Mouse (Mus musculus): ENCODE results near the gene Slco2b1. TPM values are rescaled to one million over a fixed set of nuclear protein-coding genes. Genes with fewer than 3 reads are reported as not detected.
"Not testable (repeated sequence)": the region's sequence is repeated elsewhere in the genome, so short reads cannot be mapped to it uniquely, and the experiment has no call there.

Gene Slco2b1
- polyA plus RNA-seq, 1 experiment from 2014 or later, result 3.0 TPM

- Histone ChIP-seq H3K4me2 (ENCODE audit: low read depth, low read length) (no peak overlapping the region), H3K4me3 (ENCODE audit: low read length) (no peak overlapping the region), H3K27ac (ENCODE audit: low read length) (peak overlapping the region; percentile 48; the same call in 1 of the 2 replicates), H3K9ac (ENCODE audit: low read depth, low read length) (no peak overlapping the region), H3K27me3 (replicated peaks; ENCODE audit: control insufficient read depth, insufficient read depth, low read length) (no peaks in the 10 kb centered on the region), H3K9me3 (ENCODE audit: control insufficient read depth, low read length) (no peaks in the 10 kb centered on the region), H3K36me3 (ENCODE audit: control insufficient read depth, insufficient read depth, low read length) (no peaks in the 10 kb centered on the region), H3K4me1 (ENCODE audit: control insufficient read depth, insufficient read depth, low read length) (peaks cover 22% of the 10 kb centered on the region)
- ATAC-seq, result no peak
- 79% methylated on average over 3 of the region's 3 CpGs for WGBS
Measured at GRCm38 (mm10) chr7:99698576-99698975, 12.6 kb downstream of the Slco2b1 start.

DNA sequence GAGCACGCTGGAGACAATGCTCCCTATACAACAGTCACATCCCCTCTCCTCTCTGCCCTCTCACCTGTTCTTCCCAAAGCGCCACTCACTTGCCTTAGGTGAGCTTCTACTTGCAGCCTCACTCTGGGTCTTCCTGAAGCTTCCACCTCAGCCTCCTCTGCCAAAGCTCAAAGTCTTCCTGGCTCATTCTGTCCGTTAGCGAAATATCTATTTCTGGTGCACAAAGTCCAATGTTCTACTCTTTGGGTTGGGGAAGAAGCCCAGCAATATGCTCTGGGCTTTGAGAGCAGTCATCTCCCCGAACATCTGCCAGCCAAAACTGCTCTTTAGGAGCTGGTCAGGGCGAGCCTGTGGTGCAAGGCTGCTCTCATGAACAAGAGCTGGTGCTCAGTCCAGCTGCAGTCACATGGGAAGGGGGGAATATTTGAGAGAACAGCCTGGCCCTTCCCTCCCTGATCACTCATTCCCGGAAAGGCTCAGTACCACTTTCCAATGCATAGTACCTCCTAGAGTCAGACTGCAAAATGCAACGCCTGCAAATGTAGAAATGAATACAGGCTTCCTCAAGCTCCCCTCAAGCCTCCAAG lies 15.6 kb downstream of the Slco2b1 start:
- H3K4me2 ChIP-seq (ENCODE audit: low read depth, low read length), result no peak overlapping the region
- no peaks in the 10 kb centered on the region for H3K36me3 ChIP-seq (ENCODE audit: control insufficient read depth, insufficient read depth, low read length)
- no peak overlapping the region for H3K4me3 ChIP-seq (ENCODE audit: low read length)
- no peaks in the 10 kb centered on the region for H3K9me3 ChIP-seq (ENCODE audit: control insufficient read depth, low read length)
- no peak overlapping the region for H3K9ac ChIP-seq (ENCODE audit: low read depth, low read length)
- no peak for ATAC-seq
- H3K27me3 ChIP-seq (replicated peaks; ENCODE audit: control insufficient read depth, insufficient read depth, low read length), result no peaks in the 10 kb centered on the region
- peaks cover 25% of the 10 kb centered on the region for H3K4me1 ChIP-seq (ENCODE audit: control insufficient read depth, insufficient read depth, low read length)
- no peak overlapping the region for H3K27ac ChIP-seq (ENCODE audit: low read length)
- 79% methylated on average over 8 of the region's 8 CpGs for WGBS

DNA sequence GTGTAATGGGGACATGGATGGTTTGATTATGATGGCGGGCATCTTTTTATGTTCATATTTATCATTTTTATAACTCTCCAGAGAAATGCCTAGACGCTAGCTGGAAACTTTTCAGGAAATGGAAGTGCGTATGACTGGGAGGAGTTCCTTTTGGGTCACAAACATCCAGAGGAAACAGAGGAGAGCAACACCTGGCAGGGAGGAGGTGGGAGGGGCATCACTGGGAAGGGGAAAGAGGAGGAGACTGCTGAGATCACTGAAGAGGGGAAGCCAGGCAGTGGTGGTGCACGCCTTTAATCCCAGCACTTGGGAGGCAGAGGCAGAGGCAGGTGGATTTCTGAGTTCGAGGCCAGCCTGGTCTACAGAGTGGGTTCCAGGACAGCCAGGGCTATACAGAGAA lies 16.7 kb downstream of the Slco2b1 start:
- not testable (repeated sequence) for H3K27me3 ChIP-seq (replicated peaks; ENCODE audit: control insufficient read depth, insufficient read depth, low read length); ATAC-seq; H3K9ac ChIP-seq (ENCODE audit: low read depth, low read length); H3K27ac ChIP-seq (ENCODE audit: low read length); H3K4me2 ChIP-seq (ENCODE audit: low read depth, low read length); H3K9me3 ChIP-seq (ENCODE audit: control insufficient read depth, low read length); H3K4me3 ChIP-seq (ENCODE audit: low read length); H3K36me3 ChIP-seq (ENCODE audit: control insufficient read depth, insufficient read depth, low read length)
- peaks cover 25% of the 10 kb centered on the region for H3K4me1 ChIP-seq (ENCODE audit: control insufficient read depth, insufficient read depth, low read length)
- 72% methylated on average over 5 of the region's 5 CpGs for WGBS

GRCm38 (mm10) chr7:99693976-99694375 lies 17.2 kb downstream of the Slco2b1 start:
- Histone ChIP-seq H3K36me3 (ENCODE audit: control insufficient read depth, insufficient read depth, low read length) (no peaks in the 10 kb centered on the region), H3K27ac (ENCODE audit: low read length) (no peak overlapping the region), H3K9me3 (ENCODE audit: control insufficient read depth, low read length) (no peaks in the 10 kb centered on the region), H3K27me3 (replicated peaks; ENCODE audit: control insufficient read depth, insufficient read depth, low read length) (no peaks in the 10 kb centered on the region), H3K4me2 (ENCODE audit: low read depth, low read length) (no peak overlapping the region), H3K4me3 (ENCODE audit: low read length) (no peak overlapping the region), H3K9ac (ENCODE audit: low read depth, low read length) (no peak overlapping the region), H3K4me1 (ENCODE audit: control insufficient read depth, insufficient read depth, low read length) (peaks cover 22% of the 10 kb centered on the region)
- ATAC-seq, result no peak
- 95% methylated on average over 3 of the region's 3 CpGs for WGBS

DNA sequence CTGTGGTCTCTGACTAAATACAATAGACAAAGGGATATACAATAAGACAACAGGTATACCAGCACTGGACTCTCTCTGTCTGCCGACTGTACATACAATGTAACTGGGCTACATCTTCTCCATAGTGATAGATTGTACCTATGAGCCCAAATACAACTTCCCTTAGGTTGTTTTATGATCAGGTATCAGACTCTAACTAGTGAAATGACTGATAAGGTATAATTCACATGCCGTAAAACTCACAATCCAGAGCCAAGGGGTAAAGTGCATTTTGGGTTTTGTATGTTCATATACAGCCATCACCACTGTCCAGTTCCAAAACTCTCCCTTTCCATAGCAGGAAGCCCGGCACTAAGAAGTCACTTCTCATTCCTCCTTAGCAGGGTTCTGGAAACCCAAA lies 17.8 kb downstream of the Slco2b1 start:
- no peak overlapping the region for H3K4me3 ChIP-seq (ENCODE audit: low read length)
- no peaks in the 10 kb centered on the region for H3K9me3 ChIP-seq (ENCODE audit: control insufficient read depth, low read length)
- H3K27ac ChIP-seq (ENCODE audit: low read length), result no peak overlapping the region
- no peak overlapping the region for H3K4me2 ChIP-seq (ENCODE audit: low read depth, low read length)
- H3K27me3 ChIP-seq (replicated peaks; ENCODE audit: control insufficient read depth, insufficient read depth, low read length), result no peaks in the 10 kb centered on the region
- H3K36me3 ChIP-seq (ENCODE audit: control insufficient read depth, insufficient read depth, low read length), result no peaks in the 10 kb centered on the region
- ATAC-seq, result peak; percentile 68
- H3K4me1 ChIP-seq (ENCODE audit: control insufficient read depth, insufficient read depth, low read length), result peaks cover 16% of the 10 kb centered on the region
- no peak overlapping the region for H3K9ac ChIP-seq (ENCODE audit: low read depth, low read length)
- WGBS, result 60% methylated on average over 3 of the region's 3 CpGs

GRCm38 (mm10) chr7:99692396-99692795 lies 18.7 kb downstream of the Slco2b1 start:
- no peak for ATAC-seq
- WGBS, result 49% methylated on average over 3 of the region's 3 CpGs
- no peaks in the 10 kb centered on the region for H3K9me3 ChIP-seq (ENCODE audit: control insufficient read depth, low read length)

DNA sequence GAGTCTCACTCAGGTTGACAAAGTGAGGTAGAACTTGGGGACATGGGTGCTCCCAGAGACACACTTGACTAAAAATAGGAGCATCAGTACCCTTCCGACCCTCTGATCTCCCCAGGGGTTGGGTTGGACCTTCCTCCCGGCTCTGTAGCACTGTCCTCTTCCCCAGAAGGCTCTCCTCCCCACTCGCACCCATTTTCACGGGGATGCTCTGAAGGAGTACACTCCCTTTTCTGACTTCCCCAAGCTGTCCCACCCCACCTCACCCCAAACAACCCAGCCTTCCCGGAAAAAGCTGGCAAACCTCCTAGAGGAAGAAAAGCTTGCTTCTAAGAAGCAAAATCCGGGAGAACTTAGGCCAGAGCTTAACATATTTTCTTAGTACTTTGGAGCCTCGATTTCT lies 20.3 kb downstream of the Slco2b1 start:
- Histone ChIP-seq H3K36me3 (ENCODE audit: control insufficient read depth, insufficient read depth, low read length) (no peaks in the 10 kb centered on the region), H3K27me3 (replicated peaks; ENCODE audit: control insufficient read depth, insufficient read depth, low read length) (no peaks in the 10 kb centered on the region), H3K4me2 (ENCODE audit: low read depth, low read length) (no peak overlapping the region), H3K9me3 (ENCODE audit: control insufficient read depth, low read length) (no peaks in the 10 kb centered on the region), H3K4me3 (ENCODE audit: low read length) (no peak overlapping the region), H3K27ac (ENCODE audit: low read length) (no peak overlapping the region), H3K9ac (ENCODE audit: low read depth, low read length) (no peak overlapping the region), H3K4me1 (ENCODE audit: control insufficient read depth, insufficient read depth, low read length) (peaks cover 15% of the 10 kb centered on the region)
- no peak for ATAC-seq
- WGBS, result 76% methylated on average over 7 of the region's 7 CpGs

More at GRCm38 (mm10) chr7:99692396-99692795, 18.7 kb downstream of the Slco2b1 start:
- H3K9ac ChIP-seq (ENCODE audit: low read depth, low read length), result no peak overlapping the region
- no peak overlapping the region for H3K4me2 ChIP-seq (ENCODE audit: low read depth, low read length)
- no peak overlapping the region for H3K4me3 ChIP-seq (ENCODE audit: low read length)
- H3K36me3 ChIP-seq (ENCODE audit: control insufficient read depth, insufficient read depth, low read length), result no peaks in the 10 kb centered on the region
- peaks cover 15% of the 10 kb centered on the region for H3K4me1 ChIP-seq (ENCODE audit: control insufficient read depth, insufficient read depth, low read length)
- H3K27me3 ChIP-seq (replicated peaks; ENCODE audit: control insufficient read depth, insufficient read depth, low read length), result no peaks in the 10 kb centered on the region
- no peak overlapping the region for H3K27ac ChIP-seq (ENCODE audit: low read length)

DNA sequence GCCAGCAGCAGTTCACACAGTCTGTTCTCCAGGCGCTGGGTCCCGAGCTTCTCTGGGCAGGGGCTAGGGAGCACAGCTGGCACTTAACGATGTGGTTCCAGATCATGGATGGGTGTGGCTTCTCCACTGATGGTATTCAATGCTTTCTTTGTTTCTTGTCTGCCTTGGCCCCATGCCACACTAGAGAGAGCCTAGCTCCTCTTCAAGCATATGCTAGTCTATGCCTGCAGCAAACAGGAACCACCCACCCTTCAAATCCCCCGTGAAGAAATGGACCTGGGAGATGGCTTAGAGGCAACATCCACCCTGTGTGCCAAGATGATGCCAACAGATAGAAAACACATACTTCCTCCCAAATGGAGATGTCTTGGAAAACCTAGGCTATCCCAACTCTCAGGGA lies 27.1 kb downstream of the Slco2b1 start:
- no peaks in the 10 kb centered on the region for H3K27me3 ChIP-seq (replicated peaks; ENCODE audit: control insufficient read depth, insufficient read depth, low read length)
- H3K27ac ChIP-seq (ENCODE audit: low read length), result no peak overlapping the region
- H3K4me3 ChIP-seq (ENCODE audit: low read length), result no peak overlapping the region
- WGBS, result 55% methylated on average over 4 of the region's 4 CpGs
- 0 out of 2 replicates have a peak, but pooled peaks cover 5% of the 10 kb centered on the region for H3K4me1 ChIP-seq (ENCODE audit: control insufficient read depth, insufficient read depth, low read length)
- no peaks in the 10 kb centered on the region for H3K9me3 ChIP-seq (ENCODE audit: control insufficient read depth, low read length)
- H3K9ac ChIP-seq (ENCODE audit: low read depth, low read length), result no peak overlapping the region
- no peaks in the 10 kb centered on the region for H3K36me3 ChIP-seq (ENCODE audit: control insufficient read depth, insufficient read depth, low read length)
- H3K4me2 ChIP-seq (ENCODE audit: low read depth, low read length), result no peak overlapping the region
- no peak for ATAC-seq

DNA sequence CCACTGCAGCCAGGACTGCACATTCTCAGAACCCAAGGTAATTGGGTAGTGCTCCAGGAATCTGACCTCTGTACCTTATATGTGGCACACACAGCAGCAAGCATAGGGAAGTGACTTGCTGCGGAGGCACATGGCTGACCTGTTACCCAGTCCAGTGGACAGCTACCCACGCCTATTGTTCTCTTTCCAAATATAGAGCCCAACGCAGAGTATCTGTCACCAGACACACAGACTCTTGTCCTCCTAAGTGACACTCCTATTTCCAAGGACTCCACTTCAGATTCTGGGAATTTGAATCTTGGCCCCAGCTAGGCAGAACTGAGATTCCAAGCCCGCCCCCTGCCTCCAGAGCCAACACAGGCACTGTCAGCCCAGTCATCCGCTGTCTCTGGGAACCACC lies 30.4 kb downstream of the Slco2b1 start:
- Histone ChIP-seq H3K4me1 (ENCODE audit: control insufficient read depth, insufficient read depth, low read length) (0 out of 2 replicates have a peak, but pooled peaks cover 5% of the 10 kb centered on the region), H3K27me3 (replicated peaks; ENCODE audit: control insufficient read depth, insufficient read depth, low read length) (no peaks in the 10 kb centered on the region), H3K36me3 (ENCODE audit: control insufficient read depth, insufficient read depth, low read length) (no peaks in the 10 kb centered on the region), H3K9ac (ENCODE audit: low read depth, low read length) (no peak overlapping the region), H3K27ac (ENCODE audit: low read length) (no peak overlapping the region), H3K4me2 (ENCODE audit: low read depth, low read length) (no peak overlapping the region), H3K4me3 (ENCODE audit: low read length) (no peak overlapping the region), H3K9me3 (ENCODE audit: control insufficient read depth, low read length) (no peaks in the 10 kb centered on the region)
- 70% methylated on average over 5 of the region's 5 CpGs for WGBS
- peak; percentile 60 for ATAC-seq

GRCm38 (mm10) chr7:99674890-99675289 lies 36.2 kb downstream of the Slco2b1 start:
- 77% methylated on average over 3 of the region's 3 CpGs for WGBS
- Histone ChIP-seq H3K27ac (ENCODE audit: low read length) (no peak overlapping the region), H3K36me3 (ENCODE audit: control insufficient read depth, insufficient read depth, low read length) (no peaks in the 10 kb centered on the region), H3K4me1 (ENCODE audit: control insufficient read depth, insufficient read depth, low read length) (peaks cover 5% of the 10 kb centered on the region), H3K27me3 (replicated peaks; ENCODE audit: control insufficient read depth, insufficient read depth, low read length) (no peaks in the 10 kb centered on the region), H3K9me3 (ENCODE audit: control insufficient read depth, low read length) (no peaks in the 10 kb centered on the region), H3K4me3 (ENCODE audit: low read length) (no peak overlapping the region), H3K9ac (ENCODE audit: low read depth, low read length) (no peak overlapping the region), H3K4me2 (ENCODE audit: low read depth, low read length) (no peak overlapping the region)
- ATAC-seq, result no peak

Measured in intestine, embryonic 16.5 days (tissue).